Mouse (Mus musculus) liver, adult 2 months (tissue): ENCODE data around the gene Gm6657. TPM values are rescaled to one million over a fixed set of nuclear protein-coding genes. Genes with fewer than 3 reads are reported as not detected.

ENCODE experiments used
- DNase-seq: peaks from one replicate; pipeline ENCODE4 v3.0.0-alpha.2; 2011; ENCODE audit warnings: low read depth, low spot score; ENCODE audit errors: extremely low read depth
- H3K27ac ChIP-seq: fragments of 200-500 bp; replicated peaks from 2 replicates; pipeline ENCODE4 v1.5.1; 2012; ENCODE audit warnings: low read depth, mild to moderate bottlenecking, control low read depth, inconsistent platforms, low read length; ENCODE audit not compliant: insufficient read depth
- H3K27me3 ChIP-seq: fragments of 200-500 bp; 2 replicates; pipeline ENCODE4 v1.6.1; 2012; ENCODE audit warnings: mild to moderate bottlenecking, moderate library complexity, low read length, inconsistent platforms; ENCODE audit not compliant: control insufficient read depth, insufficient read depth
- H3K36me3 ChIP-seq: fragments of 200-500 bp; 2 replicates; pipeline ENCODE4 v1.6.1; 2012; ENCODE audit warnings: low read length, inconsistent platforms; ENCODE audit not compliant: control insufficient read depth, insufficient read depth
- H3K4me1 ChIP-seq: fragments of 200-500 bp; 2 replicates; pipeline ENCODE4 v1.6.1; 2011; ENCODE audit warnings: low read length; ENCODE audit not compliant: control insufficient read depth, insufficient read depth
- H3K4me3 ChIP-seq: fragments of 200-500 bp; 2 replicates; pipeline ENCODE4 v1.5.1; 2011; ENCODE audit warnings: low read depth, mild to moderate bottlenecking, control low read depth, low read length, moderate library complexity; ENCODE audit not compliant: insufficient read depth
- H3K79me2 ChIP-seq: fragments of 200-500 bp; 2 replicates; pipeline ENCODE4 v1.6.1; 2012; ENCODE audit warnings: inconsistent platforms, mild to moderate bottlenecking, low read length, moderate library complexity; ENCODE audit not compliant: control insufficient read depth, insufficient read depth
- H3K9ac ChIP-seq: fragments of 200-500 bp; 2 replicates; pipeline ENCODE4 v1.6.1; 2012; ENCODE audit warnings: low read depth, mild to moderate bottlenecking, control low read depth, inconsistent platforms, low read length
- CTCF ChIP-seq: fragments of 200-500 bp; IDR thresholded peaks from 2 replicates; pipeline ENCODE4 v1.5.1; 2011; ENCODE audit warnings: low read depth, low read length, control low read depth
- POLR2A ChIP-seq: fragments of 200-500 bp; IDR thresholded peaks from 2 replicates; pipeline ENCODE4 v1.6.1; 2011; ENCODE audit warnings: low read length, control low read depth; ENCODE audit not compliant: insufficient read depth; ENCODE audit errors: extremely low read depth
- WGBS: fragments of 180-500 bp; shearing (Covaris S2); methylation state at CpG from one replicate; pipeline ENCODE4 v1.1.7; 2018; 5-methylcytosine and 5-hydroxymethylcytosine counted together
- polyA plus RNA-seq: library from polyadenylated mRNA; depleted of rRNA; stranded (reverse); fragments of >200 nt; gene quantifications from 2 replicates; pipeline ENCODE4 v1.2.3, GENCODE M21; 2012
- total RNA-seq: library from RNA; depleted of rRNA; stranded (reverse); fragments of >200 nt; gene quantifications from 2 replicates; pipeline ENCODE4 v1.2.3, GENCODE M21; 2014

Gene Gm6657
- total and polyA plus RNA-seq, 2 experiments: not detected

- peak overlapping the region; percentile 47; the same call in 1 of the 2 replicates for H3K4me3 ChIP-seq
- 4% methylated on average over 4 of the region's 4 CpGs for WGBS
- no peaks in the 10 kb centered on the region for H3K36me3 ChIP-seq
- H3K27ac ChIP-seq: peak overlapping the region; percentile 87
- peaks cover 13% of the 10 kb centered on the region; the same call in 1 of the 2 replicates for H3K4me1 ChIP-seq
- no peaks in the 10 kb centered on the region for H3K79me2 ChIP-seq
- H3K27me3 ChIP-seq: no peaks in the 10 kb centered on the region
- peak overlapping the region; percentile 43; the same call in 1 of the 2 replicates for H3K9ac ChIP-seq
- no peak for TF ChIP-seq CTCF
- no peak for TF ChIP-seq POLR2A
- DNase-seq: peak; percentile 74
These were observed 25.3 kb downstream of the Gm6657 start for GRCm38 (mm10) chr12:78219191-78219825.

- Histone ChIP-seq H3K9ac (peak within 1 kb of the TSS; percentile 94), H3K27me3 (no peaks in the 10 kb centered on the region), H3K27ac (peak within 1 kb of the TSS; percentile 98), H3K4me3 (peak within 1 kb of the TSS; percentile 95), H3K4me1 (peaks cover 6% of the 10 kb centered on the region; the same call in 1 of the 2 replicates), H3K36me3 (no peaks in the 10 kb centered on the region), H3K79me2 (peaks cover 12% of the 10 kb centered on the region; the same call in 1 of the 2 replicates)
- under 1% methylated on average over 70 of the region's 70 CpGs for WGBS
- peak; percentile 76; the same call in 1 of the 2 replicates for TF ChIP-seq POLR2A
- 0 out of 2 replicates have a peak, but pooled peaks have one; percentile 0 for TF ChIP-seq CTCF
- DNase-seq: peak; percentile 90
These were observed 31.9 kb downstream of the Gm6657 start, which contains the start of gene Gphn for GRCm38 (mm10) chr12:78225707-78226518. Gene Gphn, plus strand, starts transcription at chr12:78226379.

GRCm38 (mm10) chr12:78226519-78226875, 32.5 kb downstream of the Gm6657 start:
- H3K79me2 ChIP-seq: peaks cover 12% of the 10 kb centered on the region; the same call in 1 of the 2 replicates
- peak; percentile 45 for DNase-seq
- peak overlapping the region; percentile 95 for H3K4me3 ChIP-seq
- WGBS: under 1% methylated on average over 47 of the region's 48 CpGs
- no peaks in the 10 kb centered on the region for H3K27me3 ChIP-seq
- peak overlapping the region; percentile 98 for H3K27ac ChIP-seq
- H3K4me1 ChIP-seq: peaks cover 6% of the 10 kb centered on the region; the same call in 1 of the 2 replicates
- peak overlapping the region; percentile 94 for H3K9ac ChIP-seq
- H3K36me3 ChIP-seq: no peaks in the 10 kb centered on the region
- no peak for TF ChIP-seq CTCF
- 0 out of 2 replicates have a peak, but pooled peaks have one; percentile 9 for TF ChIP-seq POLR2A

GRCm38 (mm10) chr12:78227021-78227932, 33.2 kb downstream of the Gm6657 start:
- DNase-seq: peak; percentile 46
- H3K27ac ChIP-seq: peak overlapping the region; percentile 98
- TF ChIP-seq CTCF (no peak), POLR2A (no peak)

GRCm38 (mm10) chr12:78228139-78228538, 34.1 kb downstream of the Gm6657 start:
- H3K27me3 ChIP-seq: no peaks in the 10 kb centered on the region
- H3K4me1 ChIP-seq: peaks cover 11% of the 10 kb centered on the region; the same call in 1 of the 2 replicates
- WGBS: 18% methylated on average over 4 of the region's 4 CpGs
- H3K36me3 ChIP-seq: no peaks in the 10 kb centered on the region
- DNase-seq: peak; percentile 30
- H3K79me2 ChIP-seq: peaks cover 12% of the 10 kb centered on the region; the same call in 1 of the 2 replicates
- no peak overlapping the region for H3K9ac ChIP-seq
- H3K4me3 ChIP-seq: peak overlapping the region; percentile 95; the same call in 1 of the 2 replicates
- no peak overlapping the region for H3K27ac ChIP-seq
- TF ChIP-seq CTCF (no peak), POLR2A (no peak)

More at GRCm38 (mm10) chr12:78227021-78227932, 33.2 kb downstream of the Gm6657 start:
- Histone ChIP-seq H3K4me1 (peaks cover 10% of the 10 kb centered on the region; the same call in 1 of the 2 replicates), H3K79me2 (peaks cover 12% of the 10 kb centered on the region; the same call in 1 of the 2 replicates), H3K36me3 (no peaks in the 10 kb centered on the region), H3K27me3 (no peaks in the 10 kb centered on the region), H3K9ac (peak overlapping the region; percentile 94), H3K4me3 (peak overlapping the region; percentile 95)
- under 1% methylated on average over 57 of the region's 57 CpGs for WGBS
